Mouse (Mus musculus) intestine, embryonic 15.5 days (tissue): ENCODE results near the gene Sfi1. TPM values are rescaled to one million over a fixed set of nuclear protein-coding genes. Genes with fewer than 3 reads are reported as not detected.
"Not testable (repeated sequence)": the region's sequence is repeated elsewhere in the genome, so short reads cannot be mapped to it uniquely, and the experiment has no call there.

ENCODE experiments used
- ATAC-seq: fragments of 200-750 bp; cut with Nextera tagmentation; 2 replicates; pipeline ENCODE4 v1.8.0; 2017; ENCODE audit warnings: moderate TSS enrichment, moderate library complexity
- H3K27ac ChIP-seq: fragments of 300-500 bp; sonication (generic); 2 replicates; pipeline ENCODE4 v1.5.1; 2015; ENCODE audit warnings: mild to moderate bottlenecking, inconsistent platforms
- H3K27me3 ChIP-seq: fragments of 300-500 bp; sonication (generic); replicated peaks from 2 replicates; pipeline ENCODE4 v1.6.1; 2015; ENCODE audit warnings: inconsistent platforms
- H3K36me3 ChIP-seq: fragments of 300-500 bp; sonication (generic); 2 replicates; pipeline ENCODE4 v1.6.1; 2015; ENCODE audit warnings: inconsistent platforms
- H3K4me1 ChIP-seq: fragments of 300-500 bp; sonication (generic); replicated peaks from 2 replicates; pipeline ENCODE4 v1.6.1; 2015; ENCODE audit warnings: inconsistent platforms
- H3K4me2 ChIP-seq: fragments of 300-500 bp; sonication (generic); replicated peaks from 2 replicates; pipeline ENCODE4 v1.6.1; 2015; ENCODE audit warnings: mild to moderate bottlenecking, inconsistent platforms
- H3K4me3 ChIP-seq: fragments of 300-500 bp; sonication (generic); replicated peaks from 2 replicates; pipeline ENCODE4 v1.5.1; 2015; ENCODE audit warnings: inconsistent platforms
- H3K9ac ChIP-seq: fragments of 300-500 bp; sonication (generic); 2 replicates; pipeline ENCODE4 v1.6.1; 2015; ENCODE audit warnings: inconsistent platforms
- H3K9me3 ChIP-seq: fragments of 300-500 bp; sonication (generic); 2 replicates; pipeline ENCODE4 v1.6.1; 2016; ENCODE audit warnings: inconsistent platforms
- WGBS: fragments of 180-500 bp; shearing (Covaris S2); methylation state at CpG from one replicate; pipeline ENCODE4 v1.1.7; 2015; 5-methylcytosine and 5-hydroxymethylcytosine counted together
- polyA plus RNA-seq: library from polyadenylated mRNA; unstranded; fragments of >200 nt; fragmentation: Nextera tagmentation; extraction: Ambion mirVana; gene quantifications from 2 replicates; pipeline ENCODE4 v1.2.1, GENCODE M21; 2015

Gene Sfi1
- polyA plus RNA-seq, 1 experiment from 2014 or later: 13.0 TPM

- not testable (repeated sequence) for H3K4me2 ChIP-seq, H3K27me3 ChIP-seq, H3K36me3 ChIP-seq, H3K9me3 ChIP-seq, H3K4me3 ChIP-seq, H3K9ac ChIP-seq, H3K27ac ChIP-seq, H3K4me1 ChIP-seq
- 82% methylated on average over 3 of the region's 3 CpGs for WGBS
- peak; percentile 4; the same call in 1 of the 2 replicates for ATAC-seq
Observed at GRCm38 (mm10) chr11:3132957-3133356, 60.3 kb downstream of the Sfi1 start.

GRCm38 (mm10) chr11:3132001-3132400 is 61.3 kb downstream of the Sfi1 start:
- not testable (repeated sequence) for H3K27me3 ChIP-seq, H3K4me1 ChIP-seq, H3K9me3 ChIP-seq, H3K9ac ChIP-seq, H3K4me3 ChIP-seq, H3K27ac ChIP-seq, H3K36me3 ChIP-seq, H3K4me2 ChIP-seq
- WGBS: 92% methylated on average over 10 of the region's 10 CpGs
- ATAC-seq: peak; percentile 19

DNA sequence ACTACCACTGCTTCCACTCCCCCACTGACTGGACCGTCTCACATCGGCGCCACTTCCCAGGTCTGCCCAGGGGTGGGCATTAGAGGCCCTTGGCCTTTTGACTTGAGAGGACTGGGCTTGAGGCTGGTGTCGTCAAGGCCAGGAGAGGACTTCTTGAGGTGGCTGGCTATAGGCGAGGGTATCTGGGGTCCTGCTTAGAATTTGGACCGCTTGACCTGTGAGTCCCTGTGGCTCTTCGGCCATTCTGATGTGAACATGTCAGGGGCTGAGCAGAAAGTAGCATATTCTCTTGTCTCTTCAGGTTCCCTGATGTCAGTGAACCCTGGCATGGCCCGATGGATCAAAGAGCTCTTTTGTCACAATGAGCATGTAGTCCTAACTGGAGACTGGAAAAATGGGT is 63.4 kb downstream of the Sfi1 start:
- 91% methylated on average over 7 of the region's 8 CpGs for WGBS
- H3K9ac ChIP-seq, H3K27me3 ChIP-seq, H3K4me2 ChIP-seq, H3K27ac ChIP-seq, H3K36me3 ChIP-seq, ATAC-seq, H3K4me3 ChIP-seq, H3K9me3 ChIP-seq, H3K4me1 ChIP-seq: not testable (repeated sequence)

- not testable (repeated sequence) for H3K4me3 ChIP-seq, H3K4me2 ChIP-seq, H3K27ac ChIP-seq, H3K27me3 ChIP-seq, H3K4me1 ChIP-seq, H3K9me3 ChIP-seq, H3K36me3 ChIP-seq, H3K9ac ChIP-seq, ATAC-seq
- WGBS: 95% methylated on average over 2 of the region's 2 CpGs
Observed at GRCm38 (mm10) chr11:3129276-3129675, 64.0 kb downstream of the Sfi1 start.

- H3K9ac ChIP-seq, H3K36me3 ChIP-seq, H3K4me2 ChIP-seq, H3K9me3 ChIP-seq, H3K4me1 ChIP-seq, H3K27ac ChIP-seq, H3K4me3 ChIP-seq, H3K27me3 ChIP-seq: not testable (repeated sequence)
- ATAC-seq: peak; percentile 72
- 69% methylated on average over 5 of the region's 7 CpGs for WGBS
Observed at GRCm38 (mm10) chr11:3127303-3127795, 65.9 kb downstream of the Sfi1 start.

DNA sequence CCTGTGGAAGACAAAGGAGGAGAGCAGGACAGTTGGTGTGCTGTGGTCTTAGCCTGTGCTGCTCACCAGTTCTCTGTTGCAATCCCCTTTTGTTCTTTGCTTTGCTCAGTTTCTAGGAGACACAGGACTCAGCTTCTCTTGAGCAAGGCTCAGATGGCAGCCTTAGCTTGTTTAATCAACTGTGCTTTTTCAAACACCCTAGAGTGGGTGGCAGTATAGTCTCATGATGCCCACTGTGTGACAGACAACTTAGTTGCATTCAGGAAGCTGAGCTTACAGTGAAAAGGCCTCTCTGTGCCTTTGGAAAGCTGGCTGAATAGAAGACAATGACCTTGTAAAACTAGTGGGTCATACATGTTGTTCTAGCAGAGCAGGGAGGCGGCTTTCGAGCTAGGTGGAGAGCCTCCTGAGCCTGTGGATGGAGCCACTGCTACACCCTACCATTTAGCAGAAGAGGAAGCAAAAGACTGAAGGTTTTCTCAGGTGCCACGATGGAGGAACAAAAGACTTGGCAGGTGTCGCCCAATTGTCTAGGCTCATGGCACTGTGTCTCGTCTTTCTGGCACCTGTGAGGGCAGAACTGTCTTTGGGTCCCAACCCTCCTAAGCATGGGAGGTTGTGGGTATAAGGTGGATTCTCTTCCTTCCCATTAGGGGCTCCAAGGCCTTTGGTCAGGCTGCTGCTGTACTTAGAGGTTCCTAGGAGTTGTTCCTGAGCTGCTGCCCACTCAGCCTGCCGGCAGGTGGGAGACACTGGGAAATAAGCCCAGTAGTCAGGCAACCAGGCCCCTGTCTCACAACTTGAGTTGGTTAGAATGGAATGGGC is 66.6 kb downstream of the Sfi1 start:
- WGBS: 83% methylated on average over 6 of the region's 6 CpGs
- not testable (repeated sequence) for H3K27ac ChIP-seq, H3K36me3 ChIP-seq, H3K9me3 ChIP-seq, H3K27me3 ChIP-seq, H3K4me1 ChIP-seq, H3K4me2 ChIP-seq, H3K9ac ChIP-seq, H3K4me3 ChIP-seq
- ATAC-seq: peak; percentile 39

DNA sequence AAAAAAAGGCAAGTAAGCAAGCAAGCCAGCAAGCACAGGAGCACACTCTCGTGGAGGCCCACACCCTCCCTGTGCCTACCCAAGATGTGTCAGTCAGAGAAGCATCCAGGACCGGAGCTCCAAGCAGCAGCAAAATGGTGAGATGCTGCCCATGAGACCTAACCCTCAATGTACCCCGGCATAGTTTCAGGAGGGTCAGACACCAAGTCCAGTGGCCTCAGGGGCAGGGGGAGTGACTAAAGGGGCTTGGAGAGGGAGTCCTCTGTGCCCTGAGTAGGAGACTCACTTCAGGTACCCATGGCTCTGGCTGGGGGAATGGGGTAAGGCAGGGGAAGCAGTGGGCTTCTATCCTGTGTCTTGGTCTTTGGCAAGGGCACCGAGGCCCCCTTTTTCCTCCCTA is 67.3 kb downstream of the Sfi1 start:
- ATAC-seq, H3K27ac ChIP-seq, H3K9ac ChIP-seq, H3K4me1 ChIP-seq, H3K4me2 ChIP-seq, H3K36me3 ChIP-seq, H3K27me3 ChIP-seq, H3K4me3 ChIP-seq, H3K9me3 ChIP-seq: not testable (repeated sequence)
- WGBS: 79% methylated on average over 4 of the region's 4 CpGs

- H3K27ac ChIP-seq, ATAC-seq, H3K4me2 ChIP-seq, H3K4me3 ChIP-seq, H3K9ac ChIP-seq, H3K9me3 ChIP-seq, H3K36me3 ChIP-seq, H3K27me3 ChIP-seq, H3K4me1 ChIP-seq: not testable (repeated sequence)
- WGBS: 82% methylated on average over 22 of the region's 22 CpGs
Observed at GRCm38 (mm10) chr11:3124932-3125810, 68.1 kb downstream of the Sfi1 start.

- H3K9me3 ChIP-seq: no peaks in the 10 kb centered on the region
- H3K4me2 ChIP-seq: no peak overlapping the region
- 73% methylated on average over 3 of the region's 3 CpGs for WGBS
- H3K27ac ChIP-seq: no peak overlapping the region
- H3K36me3 ChIP-seq: no peaks in the 10 kb centered on the region
- H3K27me3 ChIP-seq: no peaks in the 10 kb centered on the region
- ATAC-seq: no peak
- H3K4me1 ChIP-seq: no peaks in the 10 kb centered on the region
- H3K4me3 ChIP-seq: no peak overlapping the region
- no peak overlapping the region for H3K9ac ChIP-seq
Observed at GRCm38 (mm10) chr11:3114403-3114802, 78.9 kb downstream of the Sfi1 start.

DNA sequence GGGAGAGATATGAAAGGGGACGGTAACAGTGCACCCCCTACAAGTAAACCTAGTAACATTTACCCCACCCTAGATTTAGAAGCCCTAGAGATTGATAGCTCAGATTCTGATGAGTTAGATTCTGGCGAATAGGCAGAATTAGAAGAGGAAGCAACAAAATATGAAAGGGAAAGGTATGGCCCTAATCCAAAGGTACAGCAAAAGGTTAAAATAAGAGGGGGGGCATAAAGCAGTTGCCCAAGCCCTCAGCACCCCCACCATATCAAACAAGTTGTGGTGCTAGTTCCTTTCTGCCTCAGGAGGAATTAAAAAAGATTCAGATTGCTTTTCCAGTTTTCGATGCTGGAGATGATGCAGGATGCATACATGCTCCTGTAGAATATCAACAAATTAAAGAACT is 87.1 kb downstream of the Sfi1 start:
- H3K4me2 ChIP-seq: no peak overlapping the region
- no peaks in the 10 kb centered on the region for H3K4me1 ChIP-seq
- H3K9me3 ChIP-seq: peaks cover 11% of the 10 kb centered on the region
- H3K27me3 ChIP-seq: no peaks in the 10 kb centered on the region
- H3K9ac ChIP-seq: no peak overlapping the region
- H3K27ac ChIP-seq: no peak overlapping the region
- no peaks in the 10 kb centered on the region for H3K36me3 ChIP-seq
- H3K4me3 ChIP-seq: no peak overlapping the region
- WGBS: 83% methylated on average over 3 of the region's 3 CpGs
- no peak for ATAC-seq

DNA sequence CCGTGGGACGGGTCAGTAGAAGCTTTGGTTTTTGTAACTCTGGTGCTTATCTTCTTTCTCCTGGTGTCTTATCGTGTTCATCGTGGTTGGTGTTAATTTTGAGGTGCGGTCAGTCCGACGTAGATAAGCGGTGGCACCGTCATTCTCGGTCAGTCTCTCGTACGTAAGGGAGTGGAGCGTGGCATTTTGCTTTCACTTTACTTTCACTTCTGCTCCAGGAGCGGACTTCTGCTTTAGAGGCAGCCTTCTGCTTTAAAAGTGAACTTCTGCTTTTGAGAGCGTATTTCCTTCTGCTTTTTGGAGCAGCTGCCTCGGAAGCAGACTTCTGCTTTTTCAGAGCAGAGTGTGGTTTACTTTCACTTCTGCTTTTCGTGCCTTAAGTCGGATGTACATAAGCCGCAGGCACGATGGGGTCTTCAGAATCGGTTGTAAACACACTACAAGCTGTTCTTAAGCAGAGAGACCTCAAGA is 88.0 kb downstream of the Sfi1 start:
- no peak for ATAC-seq

GRCm38 (mm10) chr11:3104501-3105260 is 88.6 kb downstream of the Sfi1 start:
- not testable (repeated sequence) for H3K9ac ChIP-seq, H3K4me3 ChIP-seq, H3K27me3 ChIP-seq, ATAC-seq, H3K4me2 ChIP-seq, H3K36me3 ChIP-seq, H3K4me1 ChIP-seq, H3K27ac ChIP-seq
- peaks cover 17% of the 10 kb centered on the region for H3K9me3 ChIP-seq
- 83% methylated on average over 20 of the region's 20 CpGs for WGBS

More for the DNA sequence above, 88.0 kb downstream of the Sfi1 start:
- Histone ChIP-seq H3K36me3 (no peaks in the 10 kb centered on the region), H3K9ac (no peak overlapping the region), H3K4me2 (no peak overlapping the region), H3K4me1 (no peaks in the 10 kb centered on the region), H3K4me3 (no peak overlapping the region), H3K9me3 (peaks cover 15% of the 10 kb centered on the region), H3K27me3 (no peaks in the 10 kb centered on the region), H3K27ac (no peak overlapping the region)
- 85% methylated on average over 21 of the region's 21 CpGs for WGBS
